Mouse (Mus musculus): ENCODE results near the gene Dysf. TPM values are rescaled to one million over a fixed set of nuclear protein-coding genes. Genes with fewer than 3 reads are reported as not detected.

The Dysf gene
- polyA plus RNA-seq, 1 experiment: 7.8 TPM

- Histone ChIP-seq H3K4me3 (ENCODE audit: extremely low read depth, insufficient read depth, insufficient read length) (no peak overlapping the region), H3K27ac (ENCODE audit: insufficient read depth, low read length) (no peak overlapping the region), H3K4me1 (ENCODE audit: control insufficient read depth, insufficient read depth, insufficient read length) (no peaks in the 10 kb centered on the region), H3K27me3 (ENCODE audit: control insufficient read depth, insufficient read depth, low read length) (no peaks in the 10 kb centered on the region), H3K36me3 (ENCODE audit: control insufficient read depth, insufficient read depth, low read length) (no peaks in the 10 kb centered on the region)
- WGBS: 90% methylated on average over 7 of the region's 7 CpGs
- TF ChIP-seq POLR2A (IDR thresholded peaks at IDR 0.05; ENCODE audit: low read depth, low read length) (no peak), CTCF (IDR thresholded peaks at IDR 0.05; ENCODE audit: extremely low read depth, insufficient read depth, insufficient read length, insufficient replicate concordance) (no peak)
- DNase-seq (ENCODE audit: low read depth in 1 of 2, low spot score in 2 of 2): no peak
These were observed 222.7 kb downstream of the Dysf start for GRCm38 (mm10) chr6:84231108-84231507.

- Histone ChIP-seq H3K4me3 (ENCODE audit: extremely low read depth, insufficient read depth, insufficient read length) (no peak overlapping the region), H3K27ac (ENCODE audit: insufficient read depth, low read length) (no peak overlapping the region), H3K36me3 (ENCODE audit: control insufficient read depth, insufficient read depth, low read length) (no peaks in the 10 kb centered on the region), H3K27me3 (ENCODE audit: control insufficient read depth, insufficient read depth, low read length) (no peaks in the 10 kb centered on the region), H3K4me1 (ENCODE audit: control insufficient read depth, insufficient read depth, insufficient read length) (no peaks in the 10 kb centered on the region)
- TF ChIP-seq CTCF (IDR thresholded peaks at IDR 0.05; ENCODE audit: extremely low read depth, insufficient read depth, insufficient read length, insufficient replicate concordance) (no peak), POLR2A (IDR thresholded peaks at IDR 0.05; ENCODE audit: low read depth, low read length) (no peak)
- WGBS: 88% methylated on average over 8 of the region's 8 CpGs
- DNase-seq (ENCODE audit: low read depth in 1 of 2, low spot score in 2 of 2): no peak
These were observed 223.8 kb downstream of the Dysf start for GRCm38 (mm10) chr6:84232063-84232760.

DNA sequence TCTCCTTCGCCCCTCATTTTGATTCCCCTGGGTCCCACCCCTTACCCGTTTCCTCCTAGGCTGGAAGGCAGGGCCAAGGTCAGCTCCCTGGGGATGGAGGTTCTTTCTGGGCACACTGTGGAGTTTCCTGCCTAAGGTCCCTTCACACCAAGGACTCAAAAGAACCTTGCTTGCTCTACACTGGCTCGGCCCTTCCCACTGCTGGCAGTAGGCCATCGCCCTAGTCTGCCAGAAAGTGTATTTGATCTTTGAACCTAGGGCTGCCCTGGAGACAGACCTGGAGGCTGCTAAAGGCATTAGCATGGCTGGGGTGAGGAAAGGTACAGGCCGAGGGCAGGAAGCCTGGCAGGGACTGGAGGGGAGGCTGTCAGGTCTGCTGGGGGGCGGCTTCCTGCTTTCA, 225.4 kb downstream of the Dysf start:
- H3K4me1 ChIP-seq (ENCODE audit: control insufficient read depth, insufficient read depth, insufficient read length): no peaks in the 10 kb centered on the region
- DNase-seq (ENCODE audit: low read depth in 1 of 2, low spot score in 2 of 2): no peak
- no peak overlapping the region for H3K27ac ChIP-seq (ENCODE audit: insufficient read depth, low read length)
- TF ChIP-seq POLR2A (IDR thresholded peaks at IDR 0.05; ENCODE audit: low read depth, low read length): no peak
- no peak for TF ChIP-seq CTCF (IDR thresholded peaks at IDR 0.05; ENCODE audit: extremely low read depth, insufficient read depth, insufficient read length, insufficient replicate concordance)
- no peaks in the 10 kb centered on the region for H3K27me3 ChIP-seq (ENCODE audit: control insufficient read depth, insufficient read depth, low read length)
- H3K36me3 ChIP-seq (ENCODE audit: control insufficient read depth, insufficient read depth, low read length): no peaks in the 10 kb centered on the region
- no peak overlapping the region for H3K4me3 ChIP-seq (ENCODE audit: extremely low read depth, insufficient read depth, insufficient read length)
- 45% methylated on average over 6 of the region's 6 CpGs for WGBS

GRCm38 (mm10) chr6:84235365-84235764, 227.0 kb downstream of the Dysf start:
- no peaks in the 10 kb centered on the region for H3K36me3 ChIP-seq (ENCODE audit: control insufficient read depth, insufficient read depth, low read length)
- H3K4me3 ChIP-seq (ENCODE audit: extremely low read depth, insufficient read depth, insufficient read length): no peak overlapping the region
- DNase-seq (ENCODE audit: low read depth in 1 of 2, low spot score in 2 of 2): no peak
- 91% methylated on average over 2 of the region's 2 CpGs for WGBS
- no peaks in the 10 kb centered on the region for H3K4me1 ChIP-seq (ENCODE audit: control insufficient read depth, insufficient read depth, insufficient read length)
- TF ChIP-seq POLR2A (IDR thresholded peaks at IDR 0.05; ENCODE audit: low read depth, low read length): no peak
- no peak for TF ChIP-seq CTCF (IDR thresholded peaks at IDR 0.05; ENCODE audit: extremely low read depth, insufficient read depth, insufficient read length, insufficient replicate concordance)
- no peak overlapping the region for H3K27ac ChIP-seq (ENCODE audit: insufficient read depth, low read length)
- H3K27me3 ChIP-seq (ENCODE audit: control insufficient read depth, insufficient read depth, low read length): no peaks in the 10 kb centered on the region

DNA sequence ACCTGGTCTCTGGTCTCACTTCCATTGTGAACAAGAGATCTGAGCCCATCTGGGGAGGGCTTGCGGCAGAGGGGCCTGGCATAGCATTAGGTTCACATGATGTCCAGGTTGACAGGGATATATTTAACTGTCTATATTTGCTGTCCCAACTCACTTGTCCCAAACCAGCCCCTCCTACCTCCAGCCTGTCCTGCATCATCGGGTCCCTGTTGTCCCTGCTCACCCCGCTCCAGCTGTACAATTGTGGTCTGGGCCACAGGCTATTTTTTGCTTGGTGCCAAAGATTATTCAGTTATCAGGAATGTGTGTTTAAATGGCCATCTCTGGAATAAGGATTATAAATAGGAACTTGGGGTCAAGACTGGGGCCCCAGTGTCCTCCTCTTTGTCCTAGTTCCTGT, 235.0 kb downstream of the Dysf start:
- H3K4me3 ChIP-seq (ENCODE audit: extremely low read depth, insufficient read depth, insufficient read length): no peak overlapping the region
- DNase-seq (ENCODE audit: low read depth in 1 of 2, low spot score in 2 of 2): no peak
- WGBS: 82% methylated on average over 3 of the region's 3 CpGs
- H3K36me3 ChIP-seq (ENCODE audit: control insufficient read depth, insufficient read depth, low read length): no peaks in the 10 kb centered on the region
- H3K27me3 ChIP-seq (ENCODE audit: control insufficient read depth, insufficient read depth, low read length): no peaks in the 10 kb centered on the region
- no peak overlapping the region for H3K27ac ChIP-seq (ENCODE audit: insufficient read depth, low read length)
- no peaks in the 10 kb centered on the region for H3K4me1 ChIP-seq (ENCODE audit: control insufficient read depth, insufficient read depth, insufficient read length)
- TF ChIP-seq CTCF (IDR thresholded peaks at IDR 0.05; ENCODE audit: extremely low read depth, insufficient read depth, insufficient read length, insufficient replicate concordance) (no peak), POLR2A (IDR thresholded peaks at IDR 0.05; ENCODE audit: low read depth, low read length) (no peak)

DNA sequence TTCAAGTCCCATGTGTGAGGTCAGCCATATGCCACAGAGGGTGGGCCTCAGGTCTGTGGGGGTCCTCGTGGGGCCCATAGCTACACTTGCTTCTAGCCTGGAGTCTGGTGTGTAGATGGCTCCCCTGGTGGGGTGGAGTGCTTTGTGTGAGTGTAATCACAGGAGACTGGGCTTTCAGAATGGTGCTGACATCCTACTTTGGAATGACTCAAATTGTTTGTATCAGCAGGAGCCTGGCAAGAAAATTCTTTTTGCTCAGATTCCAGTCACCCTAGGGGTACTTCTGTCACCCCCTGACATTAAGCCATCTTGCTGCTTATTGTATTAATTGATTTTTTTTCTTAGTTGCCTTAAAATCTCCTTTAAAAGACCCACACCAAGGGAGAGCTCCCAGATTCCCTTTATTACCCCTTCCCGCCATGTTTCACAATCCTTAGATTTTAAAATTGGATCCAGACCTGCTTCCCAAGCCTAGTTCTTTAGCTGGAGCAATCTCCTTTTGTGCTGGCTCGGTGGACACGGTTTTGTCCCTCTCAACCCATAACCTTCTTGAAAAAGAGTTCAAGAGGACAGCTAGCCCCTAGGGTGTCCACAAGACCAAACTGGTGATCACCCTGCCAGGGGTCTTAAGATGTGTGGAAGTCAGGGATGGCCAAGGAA, 237.8 kb downstream of the Dysf start:
- Histone ChIP-seq H3K27ac (ENCODE audit: insufficient read depth, low read length) (no peak overlapping the region), H3K4me1 (ENCODE audit: control insufficient read depth, insufficient read depth, insufficient read length) (no peaks in the 10 kb centered on the region), H3K27me3 (ENCODE audit: control insufficient read depth, insufficient read depth, low read length) (no peaks in the 10 kb centered on the region), H3K4me3 (ENCODE audit: extremely low read depth, insufficient read depth, insufficient read length) (no peak overlapping the region), H3K36me3 (ENCODE audit: control insufficient read depth, insufficient read depth, low read length) (no peaks in the 10 kb centered on the region)
- 81% methylated on average over 4 of the region's 4 CpGs for WGBS
- TF ChIP-seq CTCF (IDR thresholded peaks at IDR 0.05; ENCODE audit: extremely low read depth, insufficient read depth, insufficient read length, insufficient replicate concordance) (no peak), POLR2A (IDR thresholded peaks at IDR 0.05; ENCODE audit: low read depth, low read length) (no peak)
- DNase-seq (ENCODE audit: low read depth in 1 of 2, low spot score in 2 of 2): no peak

DNA sequence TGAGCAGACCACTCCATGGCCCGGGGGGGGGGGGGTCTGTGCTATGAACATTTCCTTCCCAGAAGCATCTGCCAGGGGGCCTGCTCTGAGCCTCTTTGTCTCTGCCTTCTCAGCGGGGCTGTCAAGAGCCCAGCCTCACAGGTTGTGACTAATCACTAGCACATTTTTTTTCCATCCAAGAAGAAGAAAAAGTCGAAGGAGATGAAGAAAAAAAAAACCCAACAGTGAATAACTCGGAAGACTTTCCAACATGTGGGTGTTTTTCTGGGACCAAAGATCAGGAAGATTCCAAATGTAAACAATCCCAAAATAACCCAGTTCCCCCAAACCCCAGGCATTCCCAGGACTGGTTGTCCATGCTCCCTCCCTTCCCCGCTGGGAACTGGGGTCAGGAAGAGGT, 238.6 kb downstream of the Dysf start:
- Histone ChIP-seq H3K27me3 (ENCODE audit: control insufficient read depth, insufficient read depth, low read length) (no peaks in the 10 kb centered on the region), H3K4me3 (ENCODE audit: extremely low read depth, insufficient read depth, insufficient read length) (no peak overlapping the region), H3K36me3 (ENCODE audit: control insufficient read depth, insufficient read depth, low read length) (no peaks in the 10 kb centered on the region), H3K4me1 (ENCODE audit: control insufficient read depth, insufficient read depth, insufficient read length) (no peaks in the 10 kb centered on the region), H3K27ac (ENCODE audit: insufficient read depth, low read length) (no peak overlapping the region)
- TF ChIP-seq CTCF (IDR thresholded peaks at IDR 0.05; ENCODE audit: extremely low read depth, insufficient read depth, insufficient read length, insufficient replicate concordance): no peak
- no peak for TF ChIP-seq POLR2A (IDR thresholded peaks at IDR 0.05; ENCODE audit: low read depth, low read length)
- 69% methylated on average over 5 of the region's 5 CpGs for WGBS
- DNase-seq (ENCODE audit: low read depth in 1 of 2, low spot score in 2 of 2): no peak

Other genes starting within 250 kb of the Dysf start
- not detected in 2 replicates for gene Ankrd53, start 245.9 kb upstream of the Dysf start, polyA plus RNA-seq (2012; rRNA removed)
- 71.3 and 71.7 TPM in 2 replicates for gene Tex261, start 232.8 kb upstream of the Dysf start, polyA plus RNA-seq (2012; rRNA removed)
- 12.7 and 16.1 TPM in 2 replicates for gene Nagk, start 213.6 kb upstream of the Dysf start, polyA plus RNA-seq (2012; rRNA removed)
- gene Paip2b, start 176.8 kb upstream of the Dysf start, polyA plus RNA-seq (2012; rRNA removed): 5.0 and 6.1 TPM in 2 replicates
- gene Zfp638, start 141.5 kb upstream of the Dysf start, polyA plus RNA-seq (2012; rRNA removed): 7.3 and 8.7 TPM in 2 replicates